Mouse (Mus musculus) heart, embryonic 14.5 days (tissue): ENCODE data around the gene Elovl6. TPM values are rescaled to one million over a fixed set of nuclear protein-coding genes. Genes with fewer than 3 reads are reported as not detected.

Experiments used
- microRNA-seq: library from miRNA; unstranded; fragments of <30 nt; microRNA quantifications from one replicate; pipeline ENCODE4, GENCODE M21; 2016
- polyA plus RNA-seq: library from polyadenylated mRNA; unstranded; fragments of >200 nt; fragmentation: Nextera tagmentation; extraction: Ambion mirVana; gene quantifications from 2 replicates; pipeline ENCODE4 v1.2.1, GENCODE M21; 2014

Gene Elovl6
- polyA plus RNA-seq, 1 experiment from 2014 or later = 9.8 TPM

Small RNA genes within 50 kb of the gene (microRNA-seq; reads per million reads assigned to microRNA genes)
- not detected for gene Gm24515

Other genes with a start within 250 kb of the Elovl6 start
- gene Enpep, start 199.6 kb upstream of the Elovl6 start, polyA plus RNA-seq = 18.5 and 20.2 TPM in 2 replicates
- gene Egf, start 223.0 kb downstream of the Elovl6 start, polyA plus RNA-seq = 1.6 and 2.3 TPM in 2 replicates